Mouse (Mus musculus): ENCODE measurements at regions not wholly inside any gene's neighbourhood (a gene's known extent, or its start where the extent isn't known, plus 50 kb on each side); places are given as distances from the start of the nearest gene placed in this dataset.

- no peak for DNase-seq (ENCODE audit: low spot score in 2 of 2)
These were observed 366.9 kb upstream of the Intu start for GRCm38 (mm10) chr3:40164181-40164580.

GRCm38 (mm10) chr3:40167970-40168626 lies 363.0 kb upstream of the Intu start:
- DNase-seq (ENCODE audit: low spot score in 2 of 2): no peak

- DNase-seq (ENCODE audit: low spot score in 2 of 2): no peak
These were observed 361.5 kb upstream of the Intu start for GRCm38 (mm10) chr3:40169590-40169989.

GRCm38 (mm10) chr3:40179726-40180317 lies 351.3 kb upstream of the Intu start:
- DNase-seq (ENCODE audit: low spot score in 2 of 2): no peak

GRCm38 (mm10) chr3:40185597-40186320 lies 345.3 kb upstream of the Intu start:
- DNase-seq (ENCODE audit: low spot score in 2 of 2): no peak

- no peak for DNase-seq (ENCODE audit: low spot score in 2 of 2)
These were observed 341.6 kb upstream of the Intu start for GRCm38 (mm10) chr3:40189529-40189928.

GRCm38 (mm10) chr3:40190024-40190423 lies 341.1 kb upstream of the Intu start:
- no peak for DNase-seq (ENCODE audit: low spot score in 2 of 2)

GRCm38 (mm10) chr3:40200174-40200573 lies 330.9 kb upstream of the Intu start:
- DNase-seq (ENCODE audit: low spot score in 2 of 2): no peak

GRCm38 (mm10) chr3:40206326-40206725 lies 324.8 kb upstream of the Intu start:
- DNase-seq (ENCODE audit: low spot score in 2 of 2): no peak

GRCm38 (mm10) chr3:40211793-40212192 lies 319.3 kb upstream of the Intu start:
- no peak for DNase-seq (ENCODE audit: low spot score in 2 of 2)

GRCm38 (mm10) chr3:40226772-40227171 lies 304.3 kb upstream of the Intu start:
- no peak for DNase-seq (ENCODE audit: low spot score in 2 of 2)

GRCm38 (mm10) chr3:40243499-40244101 lies 287.5 kb upstream of the Intu start:
- no peak for DNase-seq (ENCODE audit: low spot score in 2 of 2)

GRCm38 (mm10) chr3:40254376-40254775 lies 276.7 kb upstream of the Intu start:
- DNase-seq (ENCODE audit: low spot score in 2 of 2): no peak

- peak in 1 of 2 experiments; percentile 6 for DNase-seq (ENCODE audit: low spot score in 2 of 2)
These were observed 268.6 kb upstream of the Intu start for GRCm38 (mm10) chr3:40262536-40262935.

GRCm38 (mm10) chr3:40267514-40267913 lies 263.6 kb upstream of the Intu start:
- no peak for DNase-seq (ENCODE audit: low spot score in 2 of 2)

GRCm38 (mm10) chr3:40282926-40283325 lies 248.2 kb upstream of the Intu start:
- peak; percentile 6 to 14 for DNase-seq (ENCODE audit: low spot score in 2 of 2)

GRCm38 (mm10) chr3:40286959-40287710 lies 244.0 kb upstream of the Intu start:
- no peak for DNase-seq (ENCODE audit: low spot score in 2 of 2)

- DNase-seq (ENCODE audit: low spot score in 2 of 2): no peak
These were observed 234.0 kb upstream of the Intu start for GRCm38 (mm10) chr3:40297120-40297519.

- no peak for DNase-seq (ENCODE audit: low spot score in 2 of 2)
These were observed 210.8 kb upstream of the Intu start for GRCm38 (mm10) chr3:40320319-40320718.

GRCm38 (mm10) chr3:40325872-40326803 lies 204.9 kb upstream of the Intu start:
- no peak for DNase-seq (ENCODE audit: low spot score in 2 of 2)

Data from frontal cortex, postnatal 14 days (tissue).